Mouse (Mus musculus) adrenal gland, postnatal 36 days (tissue): ENCODE results near the gene Lrrc43. TPM values are rescaled to one million over a fixed set of nuclear protein-coding genes. Genes with fewer than 3 reads are reported as not detected.

Source experiments
- DNase-seq, 2 experiments: peaks; one replicate each; pipeline ENCODE4 v3.0.0; 2021; ENCODE audit warnings: mixed read lengths in 1 of 2
- microRNA-seq: library from miRNA; unstranded; fragments of <30 nt; microRNA quantifications from one replicate; pipeline ENCODE4 v1.2.0, GENCODE M21; 2021
- total RNA-seq, 2 experiments: library from RNA; stranded (reverse); gene quantifications; 2 replicates each; pipeline ENCODE4 v1.2.3; 2021

The Lrrc43 gene
- total RNA-seq, 2 experiments from 2014 or later = not detected

- DNase-seq = no peak
These were observed 31.6 kb downstream of the Lrrc43 start for GRCm38 (mm10) chr5:123520666-123521065.

GRCm38 (mm10) chr5:123521621-123522020, 32.5 kb downstream of the Lrrc43 start:
- DNase-seq = no peak

- no peak for DNase-seq
These were observed 33.1 kb downstream of the Lrrc43 start for GRCm38 (mm10) chr5:123522166-123522565.

- peak; percentile 99 for DNase-seq
These were observed 34.7 kb downstream of the Lrrc43 start, which contains the start of gene Diablo for GRCm38 (mm10) chr5:123523692-123524392. Gene Diablo, minus strand, starts transcription at chr5:123524176.

GRCm38 (mm10) chr5:123524393-123524750, 35.3 kb downstream of the Lrrc43 start:
- DNase-seq = no peak

- no peak for DNase-seq
These were observed 36.2 kb downstream of the Lrrc43 start, which contains the start of gene Gm49027 for GRCm38 (mm10) chr5:123525281-123525680. Gene Gm49027, minus strand, starts transcription at chr5:123525488.

- DNase-seq = no peak
These were observed 36.9 kb downstream of the Lrrc43 start for GRCm38 (mm10) chr5:123525916-123526495.

- DNase-seq = peak; percentile 37 to 44
These were observed 39.5 kb downstream of the Lrrc43 start for GRCm38 (mm10) chr5:123528641-123529040.

- no peak for DNase-seq
These were observed 41.0 kb downstream of the Lrrc43 start for GRCm38 (mm10) chr5:123530056-123530455.

GRCm38 (mm10) chr5:123533801-123534200, 44.7 kb downstream of the Lrrc43 start:
- peak; percentile 32 to 45 for DNase-seq

- no peak for DNase-seq
These were observed 66.6 kb downstream of the Lrrc43 start for GRCm38 (mm10) chr5:123555693-123556092.

- peak; percentile 77 to 87 for DNase-seq
These were observed 67.3 kb downstream of the Lrrc43 start for GRCm38 (mm10) chr5:123556451-123556850.

Small RNA genes within 50 kb of the gene (microRNA-seq; reads per million reads assigned to microRNA genes)
- 5.0 reads per million, percentile 13 among the genes with 10 or more reads in this experiment for gene Mir7647

Other genes with a start within 250 kb of the Lrrc43 start
- 1 to 10 TPM in 1 of 2 experiments, under 1 TPM in 1; 0.89 to 1.5 TPM for gene Wdr66, start 237.2 kb upstream of the Lrrc43 start, total RNA-seq
- gene Bcl7a, start 145.5 kb upstream of the Lrrc43 start, total RNA-seq = 10 to 100 TPM in 1 of 2 experiments, 1 to 10 TPM in 1; 7.0 to 10.1 TPM
- 10 to 100 TPM; 22.7 to 25.9 TPM for gene Mlxip, start 94.5 kb upstream of the Lrrc43 start, total RNA-seq
- gene Il31, start 184 bp downstream of the Lrrc43 start, total RNA-seq = not detected
- gene B3gnt4, start 21.2 kb downstream of the Lrrc43 start, total RNA-seq = under 1 TPM; 0.26 to 0.36 TPM
- gene Diablo, start 34.9 kb downstream of the Lrrc43 start, total RNA-seq = 10 to 100 TPM; 75.7 to 76.8 TPM
- gene Gm49027, start 36.2 kb downstream of the Lrrc43 start, total RNA-seq = 1 to 10 TPM; 7.7 to 9.4 TPM
- 10 to 100 TPM; 37.4 to 43.4 TPM for gene Vps33a, start 83.7 kb downstream of the Lrrc43 start, total RNA-seq
- gene Clip1, start 195.3 kb downstream of the Lrrc43 start, total RNA-seq = 10 to 100 TPM; 70.7 to 75.3 TPM
- 10 to 100 TPM; 37.1 to 44.4 TPM for gene Zcchc8, start 231.8 kb downstream of the Lrrc43 start, total RNA-seq